Mouse (Mus musculus): Measurements from ENCODE around the gene Olfr288.

The Olfr288 gene

DNA sequence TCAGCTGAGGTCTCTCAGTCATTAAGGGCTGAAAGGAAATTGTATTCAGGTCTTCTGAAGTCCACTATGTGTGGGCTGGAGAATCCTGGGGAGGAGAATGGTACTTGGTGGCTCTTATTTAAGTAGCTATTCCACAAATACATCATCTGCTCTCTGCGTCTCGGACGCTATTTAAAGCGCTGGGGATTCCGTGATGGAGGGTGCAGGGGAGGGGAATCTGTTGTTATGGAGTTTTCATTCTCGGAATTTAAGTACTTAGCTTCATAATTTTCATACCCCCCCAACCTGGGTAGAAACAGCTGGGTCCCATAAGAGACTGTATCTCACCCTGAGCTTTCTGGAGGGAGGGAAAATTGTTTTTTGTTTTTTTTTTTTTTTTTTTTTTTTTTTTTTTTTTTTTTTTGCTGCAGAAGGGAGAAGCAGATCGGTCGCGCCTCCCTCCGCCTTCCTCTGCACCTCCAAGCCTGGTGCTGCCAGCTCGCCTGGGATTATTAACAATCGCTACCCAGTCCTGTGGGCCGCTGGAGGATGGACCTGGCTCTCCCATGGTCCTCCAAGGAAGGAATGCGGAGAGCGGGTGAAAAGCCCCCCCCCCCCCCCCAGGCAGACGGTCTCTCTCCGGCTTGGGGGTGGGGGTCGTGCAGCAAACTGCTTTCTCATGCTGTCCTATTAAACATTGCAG, 28.2 kb downstream of the Olfr288 start, which contains the start of gene Ccdc184:
Gene Ccdc184, plus strand, starts transcription at position 196 of the 682 bp plus-strand sequence.
- no peak for DNase-seq (ENCODE audit: low spot score)

DNA sequence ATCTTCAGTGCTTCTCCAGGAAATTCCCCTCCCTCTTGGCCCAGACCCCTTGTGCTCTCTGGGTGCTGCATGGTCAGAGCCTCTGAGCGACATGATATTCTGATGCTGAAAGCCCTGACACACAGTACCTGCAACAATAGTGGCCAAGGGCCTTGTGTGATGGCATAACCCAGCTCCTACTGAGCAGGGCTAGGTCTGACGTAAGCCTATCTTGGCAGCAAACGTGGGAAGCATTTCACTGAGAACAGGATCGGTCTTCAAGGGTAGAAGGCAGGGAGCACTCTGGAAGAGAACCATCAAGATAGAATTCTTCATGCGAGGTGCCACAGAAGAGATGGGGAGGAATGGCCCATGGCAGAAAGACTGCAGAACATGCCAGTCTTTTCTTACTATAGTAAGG, 29.8 kb downstream of the Olfr288 start, which contains the start of gene Asb8:
Gene Asb8, minus strand, starts transcription at position 101 of the 400 bp plus-strand sequence.
- DNase-seq (ENCODE audit: low spot score), result no peak

DNA sequence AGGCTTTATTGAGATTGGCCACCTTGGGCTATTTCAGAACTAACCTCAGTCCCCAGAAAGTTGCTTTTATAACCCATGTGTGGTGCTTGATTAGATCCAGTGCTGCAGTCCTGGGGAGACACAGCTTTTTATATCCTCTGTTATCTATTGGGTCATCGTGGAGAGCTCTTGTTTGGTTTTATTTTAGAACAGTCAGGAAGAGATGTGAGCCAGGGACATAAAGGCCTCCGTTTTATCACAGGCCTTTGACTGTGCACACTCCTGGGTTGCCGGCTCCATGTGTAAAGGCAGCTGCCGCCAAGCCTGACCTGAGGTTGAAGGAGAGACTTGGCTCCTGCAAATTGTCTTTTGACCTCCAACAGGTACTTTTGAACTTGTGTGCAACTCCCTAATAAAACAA, 32.8 kb downstream of the Olfr288 start:
- no peak for DNase-seq (ENCODE audit: low spot score)

DNA sequence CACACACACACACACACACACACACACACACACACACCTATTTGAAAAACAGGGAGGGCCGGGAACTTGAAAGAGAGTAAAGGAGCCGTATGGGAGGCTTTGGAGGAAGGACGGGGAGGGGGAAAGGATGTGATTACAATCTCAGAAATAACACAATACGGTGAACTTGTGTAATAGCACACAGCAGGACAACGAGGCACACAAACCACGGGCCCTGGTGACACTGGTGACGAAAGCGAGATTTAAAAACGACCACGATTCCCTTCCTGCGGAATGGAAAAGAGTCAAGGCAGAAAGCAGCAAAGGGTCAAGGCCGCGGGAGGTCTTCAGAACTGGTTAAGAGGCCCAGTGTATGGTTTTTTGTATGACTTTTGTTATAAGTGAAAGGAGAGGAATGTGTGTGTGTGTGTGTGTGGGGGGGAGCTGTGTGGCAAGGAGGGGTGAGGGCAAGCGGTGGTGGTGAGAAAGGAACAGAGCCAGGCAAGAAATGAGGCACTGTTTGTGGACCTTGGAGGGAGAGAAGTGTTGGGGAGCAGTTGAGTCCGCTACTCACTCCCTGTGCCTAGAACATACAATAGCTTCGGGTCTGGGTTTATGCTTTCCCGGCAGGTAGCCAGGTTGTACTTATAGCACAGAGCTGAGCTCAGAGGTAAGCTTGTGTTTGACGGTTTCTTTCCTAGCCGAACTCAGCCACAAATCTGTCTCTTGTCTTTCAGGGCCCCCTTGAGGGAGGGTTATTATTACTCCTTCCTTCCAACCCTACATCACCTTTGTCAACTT, 34.1 kb downstream of the Olfr288 start:
- DNase-seq (ENCODE audit: low spot score), result no peak

DNA sequence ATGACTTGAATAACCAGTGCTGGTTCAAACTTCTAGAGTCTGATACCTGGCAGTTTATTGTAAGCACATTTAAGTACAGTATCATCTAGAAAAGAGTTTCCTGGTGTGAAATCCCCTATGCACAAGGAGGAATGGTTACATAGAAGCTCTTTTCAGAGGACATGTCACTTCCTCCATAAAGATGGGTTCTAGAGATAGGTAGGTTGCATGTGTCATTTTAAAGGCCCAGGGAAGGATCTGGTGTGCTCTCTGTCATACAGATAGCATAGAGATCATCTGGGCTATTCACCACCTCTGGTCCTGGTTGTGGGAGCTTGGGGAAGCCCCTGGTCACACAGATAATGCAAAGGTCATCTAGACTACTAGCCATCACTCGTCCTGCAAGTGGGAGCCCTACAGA, 38.1 kb downstream of the Olfr288 start:
- no peak for DNase-seq (ENCODE audit: low spot score)

DNA sequence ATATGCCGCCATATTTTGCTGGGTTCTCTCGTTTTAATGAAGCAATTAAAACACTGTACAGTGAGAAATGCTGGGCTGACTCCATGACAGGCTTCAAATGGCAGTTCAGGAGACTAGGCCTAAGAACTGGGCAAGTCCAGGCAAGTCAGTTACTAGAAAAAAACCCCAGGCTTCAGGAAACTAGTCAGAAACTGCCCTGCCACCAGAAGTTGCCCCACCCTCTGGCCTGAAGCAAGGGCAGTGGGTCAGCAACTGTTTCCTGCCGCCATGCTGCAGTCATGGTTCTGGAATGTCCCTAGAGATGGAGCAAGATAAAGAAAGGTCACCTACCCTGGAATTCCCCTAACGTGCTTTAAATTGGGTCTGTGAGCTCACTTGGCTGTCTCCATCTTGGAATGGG, 39.4 kb downstream of the Olfr288 start:
- no peak for DNase-seq (ENCODE audit: low spot score)

DNA sequence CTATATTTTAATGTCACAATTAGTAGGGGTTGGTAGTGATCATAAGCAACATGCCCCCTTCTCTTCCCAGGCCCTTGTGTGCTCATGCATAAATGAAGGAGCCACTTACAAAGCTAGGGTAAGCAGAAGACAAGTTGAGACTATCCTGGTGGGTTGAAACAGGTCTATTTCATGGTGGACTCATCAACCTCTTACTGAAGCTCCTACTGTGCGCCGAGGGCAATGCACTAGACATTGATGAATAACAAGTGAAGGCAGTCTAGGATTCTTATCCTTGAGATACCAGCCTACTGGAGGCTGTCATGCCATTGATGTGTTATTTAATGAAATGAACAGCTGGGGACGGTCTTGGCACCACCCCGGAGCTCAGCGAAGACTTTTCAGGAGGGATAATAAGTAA, 40.1 kb downstream of the Olfr288 start:
- no peak for DNase-seq (ENCODE audit: low spot score)

DNA sequence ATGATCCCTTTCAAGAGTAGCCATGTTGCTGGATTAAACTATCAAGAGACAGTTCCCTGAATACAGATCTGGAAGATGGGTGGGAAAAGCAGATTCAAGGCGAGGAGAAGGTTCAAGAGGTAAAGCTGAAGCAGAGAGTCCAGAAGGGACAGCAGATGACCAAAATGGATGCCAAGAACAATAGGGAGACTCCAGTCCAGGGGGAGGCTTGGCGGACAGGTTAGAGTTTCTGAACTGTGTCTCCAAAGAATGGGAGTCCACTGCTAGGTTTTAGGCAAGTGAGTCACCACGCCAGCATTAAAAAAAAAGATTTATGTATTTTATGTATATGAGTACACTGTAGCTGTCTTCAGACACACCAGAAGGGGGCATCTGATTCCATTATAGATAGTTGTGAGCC, 40.7 kb downstream of the Olfr288 start:
- no peak for DNase-seq (ENCODE audit: low spot score)

DNA sequence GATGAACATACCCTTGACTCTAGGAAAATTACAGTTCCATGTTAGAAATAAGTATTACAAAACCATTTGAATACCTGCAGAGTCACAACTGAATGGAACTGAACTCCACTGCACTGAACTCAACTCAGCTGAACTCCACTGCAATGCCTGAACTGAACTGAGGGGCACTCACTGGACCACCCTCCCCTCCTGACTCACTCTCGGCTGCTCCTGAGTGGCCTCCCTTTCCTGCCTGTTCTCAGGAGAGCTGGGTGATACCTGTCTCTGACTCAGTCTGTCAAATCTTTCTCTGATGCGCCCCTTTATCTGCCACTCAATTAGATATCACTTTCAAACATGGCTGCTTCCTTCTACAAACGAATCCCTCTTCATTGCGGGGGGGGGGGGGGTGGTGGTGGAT, 41.2 kb downstream of the Olfr288 start:
- no peak for DNase-seq (ENCODE audit: low spot score)

DNA sequence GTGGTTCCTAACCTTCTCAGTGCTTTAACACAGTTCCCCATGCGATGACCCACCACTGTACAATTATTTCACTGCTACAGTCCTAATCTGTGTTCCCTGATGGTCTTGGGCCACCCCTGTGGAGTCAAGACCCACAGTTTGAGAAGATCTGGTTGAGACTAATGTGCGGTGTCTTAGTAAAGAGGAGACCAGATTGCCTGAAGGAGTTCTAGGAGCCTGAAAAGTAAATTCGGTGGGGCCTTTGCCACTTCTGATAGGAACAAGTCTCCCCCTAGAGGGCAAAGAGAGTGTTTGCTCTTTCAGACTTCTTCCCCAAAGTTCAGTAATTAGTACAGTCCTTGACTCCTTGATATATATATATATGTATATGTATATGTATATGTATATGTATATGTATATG, 41.7 kb downstream of the Olfr288 start:
- peak; percentile 40 for DNase-seq (ENCODE audit: low spot score)

DNA sequence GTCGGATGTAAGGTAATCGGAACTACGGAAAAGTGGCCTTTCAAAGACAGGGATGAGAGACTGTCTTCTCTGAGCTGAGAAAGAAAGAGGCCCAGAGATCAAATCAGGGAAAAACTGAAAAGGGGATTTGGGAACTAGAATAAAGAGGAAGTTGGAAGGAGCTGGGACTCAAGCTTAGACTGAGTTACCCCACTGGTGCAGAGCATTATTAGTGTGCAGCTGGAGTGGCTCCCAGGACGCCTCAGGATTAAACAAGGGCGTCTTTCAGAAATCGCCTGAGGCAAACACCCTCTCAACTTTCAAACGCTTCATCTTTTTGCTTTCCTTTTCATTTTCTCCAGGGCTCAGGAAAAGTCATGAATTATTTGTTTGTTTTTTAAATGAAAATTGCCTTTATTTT, 42.4 kb downstream of the Olfr288 start:
- no peak for DNase-seq (ENCODE audit: low spot score)

DNA sequence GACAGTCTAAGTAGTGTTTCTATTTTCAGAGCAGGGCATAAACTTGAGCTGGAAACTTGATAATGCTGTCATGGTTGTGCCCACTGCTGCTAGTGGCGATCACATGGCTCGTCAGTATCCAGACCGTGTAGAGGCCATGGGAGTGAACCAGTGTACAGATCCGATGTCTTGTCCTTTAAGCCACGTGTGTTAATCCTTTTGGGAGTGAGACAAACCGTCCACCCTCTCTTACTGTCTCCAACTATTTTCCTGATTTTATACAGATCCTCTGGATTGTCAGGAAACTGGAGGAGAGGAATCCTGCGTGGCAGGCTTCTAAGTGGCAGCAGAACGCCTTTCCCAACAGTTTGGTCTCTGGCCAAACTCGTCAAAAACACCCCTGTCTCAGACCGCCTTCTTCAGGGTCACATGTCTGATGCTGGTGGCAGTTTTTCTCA, 46.2 kb downstream of the Olfr288 start:
- no peak for DNase-seq (ENCODE audit: low spot score)

DNA sequence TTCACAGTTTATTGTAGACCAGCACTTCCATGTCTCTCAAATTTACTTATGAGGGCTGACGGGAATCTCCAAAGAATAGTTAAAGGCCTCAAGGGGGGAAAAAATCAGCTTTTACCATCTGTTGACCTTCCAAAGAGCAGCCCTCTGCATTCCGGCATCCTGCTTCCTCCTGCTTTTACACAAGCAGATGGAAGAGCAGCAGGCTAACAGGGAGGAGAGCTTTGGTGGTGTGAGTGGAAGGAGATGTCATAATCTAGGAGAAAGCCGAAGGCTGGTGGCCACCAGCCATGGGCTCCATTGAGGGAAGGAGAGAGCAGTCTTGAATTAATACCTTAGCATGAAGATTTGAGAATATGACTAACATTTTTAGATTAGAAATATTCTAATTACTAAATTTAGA, 47.0 kb downstream of the Olfr288 start:
- DNase-seq (ENCODE audit: low spot score), result no peak

DNA sequence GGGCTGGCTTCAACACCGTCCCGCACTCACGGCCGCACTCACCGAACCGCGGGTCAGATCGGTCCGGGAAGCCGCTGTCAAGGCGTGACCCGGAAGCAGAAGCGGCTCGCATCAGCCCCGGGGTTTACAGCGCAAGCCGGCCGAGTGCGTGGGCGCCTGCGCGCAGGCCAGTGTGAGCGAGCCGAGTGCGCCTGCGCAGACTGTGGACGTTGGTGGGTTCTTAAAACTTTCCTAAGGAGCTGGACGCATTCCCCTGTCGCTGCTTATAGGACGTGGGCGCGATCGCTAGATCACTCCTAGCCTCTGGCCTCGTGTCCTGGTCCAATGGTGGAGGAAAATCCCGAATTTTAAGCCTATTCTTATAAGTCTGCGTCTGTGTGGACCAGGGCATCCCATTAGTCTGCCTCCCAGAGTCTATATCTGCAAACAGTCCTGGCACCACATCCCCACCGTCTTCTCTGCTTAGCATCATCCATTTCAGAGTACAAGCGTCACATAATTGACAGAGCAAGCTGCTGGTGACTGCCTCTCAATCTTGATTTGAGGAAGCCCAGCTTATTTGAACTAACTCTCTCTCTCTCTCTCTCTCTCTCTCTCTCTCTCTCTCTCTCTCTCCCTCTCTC, 49.7 kb downstream of the Olfr288 start:
- peak; percentile 90 for DNase-seq (ENCODE audit: low spot score)

DNA sequence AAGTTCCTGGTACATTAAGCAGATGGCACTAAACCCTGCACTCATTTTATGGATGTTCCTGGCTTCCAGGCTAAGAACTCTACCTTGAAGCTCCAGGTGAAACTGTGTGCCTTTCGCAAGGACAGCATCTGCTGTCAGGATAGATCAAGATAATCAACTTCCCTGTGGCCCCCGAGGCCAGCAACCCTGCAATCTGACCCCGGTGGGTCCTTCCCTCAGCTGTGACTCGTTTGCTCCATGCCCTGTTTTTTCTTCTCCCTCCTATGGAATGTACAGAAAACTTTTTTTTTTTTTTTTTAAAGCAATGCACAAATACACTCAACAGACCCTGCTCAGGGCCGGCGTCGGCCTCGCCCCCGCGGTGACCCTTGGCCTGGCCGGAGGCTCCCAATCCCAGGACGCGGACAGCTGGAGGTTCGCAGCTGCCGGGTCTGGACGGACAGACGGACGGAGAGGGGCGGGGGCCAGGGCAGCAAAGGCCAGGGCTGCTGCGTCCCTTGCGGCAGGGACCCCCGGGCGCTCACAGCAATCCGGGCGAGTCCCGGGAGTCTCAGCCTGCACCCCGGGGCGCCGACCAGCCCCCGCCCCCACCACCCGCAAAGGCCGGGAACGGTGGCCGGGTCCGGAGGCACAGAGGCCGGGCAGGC, 50.4 kb downstream of the Olfr288 start:
- DNase-seq (ENCODE audit: low spot score), result peak; percentile 2

DNA sequence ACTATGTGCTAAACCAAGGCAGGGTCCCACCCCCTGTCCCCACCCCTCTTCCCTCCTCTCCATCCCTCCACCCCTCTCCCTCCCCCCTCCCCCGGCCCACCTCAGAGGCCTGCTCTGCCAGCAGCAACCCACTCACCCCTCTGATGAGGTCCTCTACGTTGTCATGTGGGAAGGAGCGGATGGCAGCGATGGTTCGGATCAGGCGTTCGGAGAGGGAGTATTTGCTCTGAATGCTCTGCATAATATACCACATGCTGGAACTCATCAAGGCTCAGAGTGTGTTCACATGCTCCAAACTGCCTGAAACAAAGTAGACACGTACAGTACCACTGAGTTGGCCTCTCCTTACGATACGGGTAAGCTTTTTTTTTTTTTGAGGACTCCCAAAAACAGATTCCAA, 52.8 kb downstream of the Olfr288 start:
- DNase-seq (ENCODE audit: low spot score), result no peak

DNA sequence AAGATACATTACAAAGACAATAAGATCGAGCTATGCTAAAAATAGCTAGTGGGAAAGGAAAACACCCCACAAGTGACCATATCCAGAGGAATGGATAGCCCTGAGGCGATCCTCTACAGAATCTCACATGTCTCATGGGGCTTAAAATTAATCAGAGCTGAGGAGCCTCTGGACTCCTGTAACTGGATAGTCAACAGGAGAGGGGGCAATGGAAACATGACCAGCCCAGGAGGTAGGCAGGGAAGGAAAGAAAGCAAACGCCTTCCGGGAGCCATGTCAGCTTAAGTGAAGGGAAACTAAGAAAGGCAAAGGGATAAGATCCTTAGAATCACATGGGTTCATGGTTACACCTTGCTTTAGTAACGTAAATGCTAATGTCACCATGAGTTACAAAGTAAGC, 54.5 kb downstream of the Olfr288 start:
- no peak for DNase-seq (ENCODE audit: low spot score)

DNA sequence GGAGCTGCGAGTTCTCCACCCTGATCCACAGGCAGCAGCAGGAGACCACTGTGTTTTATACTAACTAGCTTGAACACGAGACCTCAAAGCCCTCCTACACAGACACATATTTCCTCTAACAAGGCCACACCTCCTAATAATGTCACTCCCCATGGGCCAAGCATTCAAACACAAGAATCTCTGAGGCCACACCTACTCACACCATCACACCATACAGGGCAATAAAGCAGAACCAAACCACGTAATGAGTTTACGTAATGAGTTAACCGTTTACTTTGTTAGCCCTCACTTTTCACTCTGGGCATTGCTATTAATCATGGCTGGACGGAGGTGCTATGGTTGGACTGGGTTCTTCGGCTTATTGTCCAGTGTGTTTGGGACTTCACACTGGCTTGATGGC, 55.6 kb downstream of the Olfr288 start:
- DNase-seq (ENCODE audit: low spot score), result no peak

DNA sequence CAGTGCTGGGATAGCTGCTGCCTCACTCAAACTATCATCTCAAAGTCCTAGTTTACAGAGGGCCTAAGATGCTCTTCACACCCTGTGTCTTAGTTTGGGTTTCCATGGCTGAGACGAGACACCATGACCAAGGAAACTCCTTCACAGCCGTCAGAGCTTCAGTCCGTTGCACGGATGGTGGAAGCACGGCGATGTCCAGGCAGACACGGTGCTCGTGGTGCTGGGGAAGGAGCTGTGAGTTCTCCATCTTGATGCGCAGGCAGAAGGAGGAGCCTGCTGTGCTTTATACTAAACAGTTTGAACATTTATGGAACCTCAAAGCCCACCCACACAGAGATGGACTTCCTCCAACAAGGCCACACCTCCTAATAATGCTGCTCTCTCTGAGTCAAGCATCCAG, 58.5 kb downstream of the Olfr288 start:
- DNase-seq (ENCODE audit: low spot score), result no peak

All from T-cell, adult 2 months (primary cell).